Mouse (Mus musculus) embryonic fibroblast, embryonic 13.5 days (primary cell): ENCODE results near the gene Pax4. TPM values are rescaled to one million over a fixed set of nuclear protein-coding genes. Genes with fewer than 3 reads are reported as not detected.

Experiments
- H3K27ac ChIP-seq: 2 replicates; pipeline ENCODE4 v1.5.1; 2012; ENCODE audit warnings: low read length, control low read depth, inconsistent platforms; ENCODE audit not compliant: insufficient read depth
- H3K4me1 ChIP-seq: 2 replicates; pipeline ENCODE4 v1.6.1; 2011; ENCODE audit warnings: low read length; ENCODE audit not compliant: control insufficient read depth, insufficient read depth
- H3K4me3 ChIP-seq: 2 replicates; pipeline ENCODE4 v1.5.1; 2011; ENCODE audit warnings: mild to moderate bottlenecking, control low read depth, low read length; ENCODE audit not compliant: insufficient read depth
- CTCF ChIP-seq: IDR thresholded peaks from 2 replicates; pipeline ENCODE4 v1.5.1; 2011; ENCODE audit warnings: mild to moderate bottlenecking, control low read depth, low read length, moderate library complexity, borderline replicate concordance; ENCODE audit not compliant: insufficient read depth
- POLR2A ChIP-seq: IDR thresholded peaks from 2 replicates; pipeline ENCODE4 v1.6.1; 2011; ENCODE audit warnings: low read depth, mild to moderate bottlenecking, control low read depth, low read length, moderate library complexity
- polyA plus RNA-seq: library from polyadenylated mRNA; stranded (reverse); fragments of >200 nt; gene quantifications from 2 replicates; pipeline ENCODE4 v1.2.4, GENCODE M21; 2011; ENCODE audit warnings: low read depth; ENCODE audit not compliant: missing spikeins, insufficient read length

The Pax4 gene
- polyA plus RNA-seq, 1 experiment, result not detected

GRCm38 (mm10) chr6:28459221-28459668, 10.1 kb upstream of the Pax4 start:
- no peak overlapping the region for H3K4me3 ChIP-seq
- TF ChIP-seq CTCF, result no peak
- TF ChIP-seq POLR2A, result no peak

GRCm38 (mm10) chr6:28450977-28451376, 1.8 kb upstream of the Pax4 start:
- Histone ChIP-seq H3K27ac (no peak overlapping the region), H3K4me1 (no peaks in the 10 kb centered on the region), H3K4me3 (no peak overlapping the region)
- TF ChIP-seq POLR2A (no peak), CTCF (no peak)

More at GRCm38 (mm10) chr6:28459221-28459668, 10.1 kb upstream of the Pax4 start:
- Histone ChIP-seq H3K27ac (no peak overlapping the region), H3K4me1 (no peaks in the 10 kb centered on the region)

- Histone ChIP-seq H3K4me1 (no peaks in the 10 kb centered on the region), H3K4me3 (no peak overlapping the region), H3K27ac (no peak overlapping the region)
- no peak for TF ChIP-seq POLR2A
- no peak for TF ChIP-seq CTCF
These were observed 1.3 kb upstream of the Pax4 start for GRCm38 (mm10) chr6:28450481-28450880.

- Histone ChIP-seq H3K27ac (no peak overlapping the region), H3K4me1 (no peaks in the 10 kb centered on the region), H3K4me3 (no peak overlapping the region)
- TF ChIP-seq CTCF (no peak), POLR2A (no peak)
These were observed 1.2 kb downstream of the Pax4 start for GRCm38 (mm10) chr6:28447937-28448336.

- Histone ChIP-seq H3K4me1 (no peaks in the 10 kb centered on the region), H3K27ac (no peak overlapping the region), H3K4me3 (no peak overlapping the region)
- TF ChIP-seq POLR2A (no peak), CTCF (no peak)
These were observed 17.7 kb downstream of the Pax4 start for GRCm38 (mm10) chr6:28431538-28431855.

GRCm38 (mm10) chr6:28430795-28431537, 18.2 kb downstream of the Pax4 start:
- Histone ChIP-seq H3K4me3 (no peak overlapping the region), H3K27ac (no peak overlapping the region), H3K4me1 (no peaks in the 10 kb centered on the region)
- no peak for TF ChIP-seq CTCF
- TF ChIP-seq POLR2A, result no peak

GRCm38 (mm10) chr6:28429870-28430269, 19.3 kb downstream of the Pax4 start:
- TF ChIP-seq POLR2A, result no peak
- no peak for TF ChIP-seq CTCF
- H3K27ac ChIP-seq, result no peak overlapping the region
- 0 out of 2 replicates have a peak, but pooled peaks cover under 1% of the 10 kb centered on the region for H3K4me1 ChIP-seq
- no peak overlapping the region for H3K4me3 ChIP-seq

- TF ChIP-seq CTCF (no peak), POLR2A (no peak)
- Histone ChIP-seq H3K4me1 (0 out of 2 replicates have a peak, but pooled peaks cover 2% of the 10 kb centered on the region), H3K4me3 (no peak within 1 kb of the TSS), H3K27ac (no peak within 1 kb of the TSS)
These were observed 20.9 kb downstream of the Pax4 start, which contains the start of gene Gcc1 for GRCm38 (mm10) chr6:28428290-28428689. TSS of gene Gcc1 (minus strand) at chr6:28428390.

GRCm38 (mm10) chr6:28427096-28427839, 21.9 kb downstream of the Pax4 start, which contains the start of gene Fscn3:
TSS of gene Fscn3 (plus strand) at chr6:28427789.
- H3K4me3 ChIP-seq, result no peak within 1 kb of the TSS
- TF ChIP-seq POLR2A, result no peak
- no peak for TF ChIP-seq CTCF
- H3K4me1 ChIP-seq, result peaks cover 2% of the 10 kb centered on the region; the same call in 1 of the 2 replicates
- no peak within 1 kb of the TSS for H3K27ac ChIP-seq

GRCm38 (mm10) chr6:28425019-28425418, 24.1 kb downstream of the Pax4 start:
- TF ChIP-seq POLR2A, result no peak
- TF ChIP-seq CTCF, result no peak
- Histone ChIP-seq H3K27ac (no peak overlapping the region), H3K4me1 (peaks cover 2% of the 10 kb centered on the region; the same call in 1 of the 2 replicates), H3K4me3 (peak overlapping the region; percentile 90; the same call in 1 of the 2 replicates)
